Mouse (Mus musculus) stomach, postnatal 0 days (tissue): ENCODE data around the gene Sik3.

ENCODE experiments used
- CTCF ChIP-seq: IDR thresholded peaks from 2 replicates; pipeline ENCODE4 v1.5.1; 2016; ENCODE audit warnings: antibody characterized with exemption, low read depth, mild to moderate bottlenecking, moderate library complexity
- EP300 ChIP-seq: optimal IDR thresholded peaks from 2 replicates; pipeline ENCODE3; 2016; ENCODE audit warnings: antibody characterized with exemption

- no peak for TF ChIP-seq CTCF
- no peak for TF ChIP-seq EP300
Observed at GRCm38 (mm10) chr9:46049525-46049924, 36.9 kb downstream of the Sik3 start.
